Mouse (Mus musculus): ENCODE measurements at regions not wholly inside any gene's neighbourhood (a gene's known extent, or its start where the extent isn't known, plus 50 kb on each side); places are given as distances from the start of the nearest gene placed in this dataset.

DNA sequence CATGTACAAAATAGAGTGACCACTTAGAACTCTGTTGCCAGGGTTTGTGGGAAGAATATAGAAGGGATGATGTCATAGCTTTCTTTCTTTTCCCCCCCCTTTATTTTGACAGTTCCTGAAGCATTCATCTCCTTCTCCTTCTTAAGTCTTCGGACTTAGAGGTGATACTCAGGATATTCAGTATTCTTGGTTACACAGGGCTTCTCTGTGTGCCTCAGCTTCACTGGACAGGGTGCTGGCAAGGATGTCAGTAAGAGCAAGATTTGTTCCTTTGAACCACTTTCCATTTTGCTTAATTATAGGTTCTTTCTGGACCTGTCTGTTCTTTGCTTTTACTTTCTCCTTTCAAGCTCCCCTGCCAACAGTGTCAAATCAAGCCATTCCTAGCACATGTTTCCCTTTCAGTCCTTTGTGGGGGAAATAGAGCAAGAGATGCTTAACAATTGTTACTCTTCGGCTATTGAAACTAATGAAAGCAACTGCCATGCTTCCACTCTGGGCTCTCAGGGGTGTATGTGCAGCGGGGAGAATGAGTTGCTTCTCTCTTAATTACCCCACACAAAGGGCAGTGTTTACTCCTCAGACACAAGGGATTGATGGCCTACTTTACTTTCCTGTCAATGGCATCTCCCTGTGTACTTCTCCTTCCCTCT, 422.8 kb downstream of the Flrt2 start:
- H3K9ac ChIP-seq (replicated peaks; ENCODE audit: low read depth, low read length), result no peak overlapping the region
- ATAC-seq (ENCODE audit: insufficient read depth, low read depth), result no peak
- no peaks in the 10 kb centered on the region for H3K4me1 ChIP-seq (ENCODE audit: control insufficient read depth, insufficient read depth)
- H3K9me3 ChIP-seq (replicated peaks; ENCODE audit: control insufficient read depth, low read length), result no peaks in the 10 kb centered on the region
- DNase-seq (ENCODE audit: low spot score), result no peak
- no peak overlapping the region for H3K4me3 ChIP-seq (ENCODE audit: low read depth, low read length)
- H3K4me2 ChIP-seq (ENCODE audit: low read depth, low read length), result no peak overlapping the region
- TF ChIP-seq EP300 (IDR thresholded peaks at IDR 0.05; ENCODE audit: low read depth) (no peak), CTCF (IDR thresholded peaks at IDR 0.05; ENCODE audit: low read depth) (no peak)
- WGBS, result 67% methylated on average over 3 of the region's 3 CpGs
- H3K27ac ChIP-seq (ENCODE audit: low read depth), result no peak overlapping the region
- H3K27me3 ChIP-seq (ENCODE audit: control insufficient read depth, insufficient read depth, low read length), result no peaks in the 10 kb centered on the region
- H3K36me3 ChIP-seq (replicated peaks; ENCODE audit: control insufficient read depth, insufficient read depth, low read length), result no peaks in the 10 kb centered on the region

DNA sequence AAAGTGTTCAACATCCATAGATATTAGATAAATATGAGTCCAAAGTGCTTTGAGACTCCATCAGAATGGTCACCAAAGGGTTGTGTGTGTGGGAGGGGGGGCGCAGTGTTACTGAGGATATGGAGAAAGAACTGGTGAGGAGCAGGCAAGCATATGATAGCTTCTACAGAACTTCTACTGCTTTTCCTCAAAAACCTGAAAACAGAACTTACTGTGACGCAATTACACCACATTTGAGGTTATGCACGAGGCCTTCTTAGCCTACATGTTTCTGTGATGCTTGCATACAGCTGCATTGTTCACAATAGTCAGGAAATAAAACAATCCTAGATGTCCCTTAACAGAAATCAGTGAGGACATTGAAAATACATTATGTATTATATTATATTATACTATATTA, 425.5 kb downstream of the Flrt2 start:
- DNase-seq (ENCODE audit: low spot score) (no peak), ATAC-seq (ENCODE audit: insufficient read depth, low read depth) (no peak)
- Histone ChIP-seq H3K4me1 (ENCODE audit: control insufficient read depth, insufficient read depth) (no peaks in the 10 kb centered on the region), H3K4me3 (ENCODE audit: low read depth, low read length) (no peak overlapping the region), H3K9me3 (replicated peaks; ENCODE audit: control insufficient read depth, low read length) (no peaks in the 10 kb centered on the region), H3K36me3 (replicated peaks; ENCODE audit: control insufficient read depth, insufficient read depth, low read length) (no peaks in the 10 kb centered on the region), H3K27me3 (ENCODE audit: control insufficient read depth, insufficient read depth, low read length) (no peaks in the 10 kb centered on the region), H3K9ac (replicated peaks; ENCODE audit: low read depth, low read length) (no peak overlapping the region), H3K27ac (ENCODE audit: low read depth) (no peak overlapping the region), H3K4me2 (ENCODE audit: low read depth, low read length) (no peak overlapping the region)
- WGBS, result 70% methylated on average over 3 of the region's 3 CpGs
- no peak for TF ChIP-seq EP300 (IDR thresholded peaks at IDR 0.05; ENCODE audit: low read depth)
- TF ChIP-seq CTCF (IDR thresholded peaks at IDR 0.05; ENCODE audit: low read depth), result no peak

DNA sequence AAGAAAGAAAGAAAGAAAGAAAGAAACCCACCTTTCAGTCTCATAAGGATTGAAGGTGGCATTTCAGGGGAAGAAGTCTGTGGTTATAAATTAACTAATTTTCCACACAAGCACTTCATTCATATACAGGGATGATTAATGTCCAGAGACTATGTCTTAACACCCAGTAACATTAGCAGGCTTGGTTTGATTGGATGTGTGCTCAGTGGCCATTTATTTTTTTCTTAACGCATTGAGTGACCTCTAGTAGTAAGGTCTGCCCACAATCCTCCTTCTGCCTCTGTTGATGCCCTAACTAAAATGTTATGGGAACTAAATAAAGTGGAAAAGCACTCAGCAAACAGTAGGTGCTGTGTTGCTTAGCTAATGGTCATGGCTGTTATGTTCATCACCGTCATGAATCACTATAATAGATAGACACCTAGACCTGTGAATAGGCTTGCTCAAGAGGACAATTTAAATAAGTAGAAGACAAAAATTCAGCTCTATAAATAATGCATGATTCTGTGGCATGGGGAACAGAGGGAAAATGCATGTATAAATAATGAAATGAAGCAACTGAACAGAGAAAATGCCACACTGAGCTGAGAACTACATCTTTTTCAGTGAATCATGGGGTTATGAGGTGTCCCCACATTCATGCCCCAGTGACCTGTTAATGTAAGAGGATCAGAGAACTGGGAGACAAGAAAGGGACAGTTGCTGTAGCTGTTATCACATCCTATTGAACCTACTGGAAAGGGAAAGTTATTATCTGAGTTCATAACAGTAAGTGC, 432.3 kb downstream of the Flrt2 start:
- no peaks in the 10 kb centered on the region for H3K36me3 ChIP-seq (replicated peaks; ENCODE audit: control insufficient read depth, insufficient read depth, low read length)
- no peak overlapping the region for H3K9ac ChIP-seq (replicated peaks; ENCODE audit: low read depth, low read length)
- no peak overlapping the region for H3K27ac ChIP-seq (ENCODE audit: low read depth)
- H3K27me3 ChIP-seq (ENCODE audit: control insufficient read depth, insufficient read depth, low read length), result no peaks in the 10 kb centered on the region
- no peak overlapping the region for H3K4me3 ChIP-seq (ENCODE audit: low read depth, low read length)
- no peak for DNase-seq (ENCODE audit: low spot score)
- H3K9me3 ChIP-seq (replicated peaks; ENCODE audit: control insufficient read depth, low read length), result no peaks in the 10 kb centered on the region
- no peak for TF ChIP-seq CTCF (IDR thresholded peaks at IDR 0.05; ENCODE audit: low read depth)
- no peak for TF ChIP-seq EP300 (IDR thresholded peaks at IDR 0.05; ENCODE audit: low read depth)
- no peak for ATAC-seq (ENCODE audit: insufficient read depth, low read depth)
- WGBS, result 81% methylated on average over 2 of the region's 2 CpGs
- no peaks in the 10 kb centered on the region for H3K4me1 ChIP-seq (ENCODE audit: control insufficient read depth, insufficient read depth)
- no peak overlapping the region for H3K4me2 ChIP-seq (ENCODE audit: low read depth, low read length)

DNA sequence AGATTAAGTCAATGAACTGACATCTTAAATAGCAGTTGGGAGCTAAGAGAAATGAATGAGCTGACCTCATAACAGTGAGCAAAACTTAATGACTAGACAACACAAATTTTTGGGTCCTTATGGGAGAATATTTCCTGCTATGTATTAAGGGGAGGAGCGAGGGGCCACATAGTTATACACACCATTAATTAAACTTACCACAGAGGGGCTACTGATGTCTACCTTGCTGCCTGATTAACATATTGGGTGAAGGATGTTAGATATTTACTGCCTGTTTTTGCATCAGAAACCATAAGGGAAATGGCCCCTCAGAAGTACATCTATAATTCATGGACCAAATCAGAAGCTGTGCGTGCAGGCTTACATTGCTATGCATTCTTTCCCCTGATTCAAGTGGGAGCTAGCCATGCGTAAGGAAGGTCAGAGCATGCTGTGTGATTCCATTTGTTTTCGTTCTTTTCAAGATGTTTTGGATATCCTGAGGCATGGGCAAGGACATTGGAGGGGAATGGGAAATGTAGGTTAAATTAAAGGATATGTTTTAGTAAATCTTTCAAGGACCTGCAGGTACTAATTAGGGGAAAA, 437.9 kb downstream of the Flrt2 start:
- TF ChIP-seq CTCF (IDR thresholded peaks at IDR 0.05; ENCODE audit: low read depth), result no peak
- TF ChIP-seq EP300 (IDR thresholded peaks at IDR 0.05; ENCODE audit: low read depth), result no peak
- H3K4me3 ChIP-seq (ENCODE audit: low read depth, low read length), result no peak overlapping the region
- DNase-seq (ENCODE audit: low spot score) (no peak), ATAC-seq (ENCODE audit: insufficient read depth, low read depth) (no peak)
- 79% methylated on average over 4 of the region's 4 CpGs for WGBS
- H3K27ac ChIP-seq (ENCODE audit: low read depth), result no peak overlapping the region
- no peaks in the 10 kb centered on the region for H3K27me3 ChIP-seq (ENCODE audit: control insufficient read depth, insufficient read depth, low read length)
- H3K4me1 ChIP-seq (ENCODE audit: control insufficient read depth, insufficient read depth), result no peaks in the 10 kb centered on the region
- H3K9ac ChIP-seq (replicated peaks; ENCODE audit: low read depth, low read length), result no peak overlapping the region
- H3K9me3 ChIP-seq (replicated peaks; ENCODE audit: control insufficient read depth, low read length), result no peaks in the 10 kb centered on the region
- H3K4me2 ChIP-seq (ENCODE audit: low read depth, low read length), result no peak overlapping the region
- no peaks in the 10 kb centered on the region for H3K36me3 ChIP-seq (replicated peaks; ENCODE audit: control insufficient read depth, insufficient read depth, low read length)

DNA sequence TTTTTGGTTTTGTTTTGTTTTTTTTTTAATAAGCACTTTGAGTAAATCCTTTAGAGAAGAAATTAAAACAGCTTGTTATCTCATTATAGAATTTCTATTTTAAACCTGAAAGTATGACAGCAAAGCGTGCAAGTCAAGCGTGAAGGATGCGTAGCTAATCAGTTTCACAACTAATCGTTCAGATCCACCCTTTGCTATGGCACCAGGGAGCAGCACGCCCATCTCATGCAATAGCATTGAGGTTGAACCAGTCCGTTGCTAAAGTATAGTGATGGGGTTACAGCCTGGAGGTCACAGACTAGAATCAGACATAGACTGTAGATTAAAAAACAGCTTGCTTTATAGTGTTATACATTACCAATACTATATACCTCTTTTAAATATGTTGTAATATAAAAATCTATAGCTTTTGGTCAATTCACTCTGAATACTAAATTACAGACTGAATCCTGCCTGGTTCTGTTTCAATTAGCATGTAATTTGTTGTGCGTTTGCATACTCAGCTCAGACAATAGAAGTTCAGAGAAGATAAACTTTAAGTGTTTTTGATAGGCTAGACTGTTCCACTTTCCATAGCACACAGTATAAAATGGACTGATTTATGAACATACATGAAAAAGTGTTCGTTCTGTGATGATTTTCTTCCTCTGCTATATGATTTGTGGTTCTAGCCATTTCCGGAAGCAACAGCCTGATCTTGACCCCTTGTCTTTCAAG, 438.9 kb downstream of the Flrt2 start:
- H3K27ac ChIP-seq (ENCODE audit: low read depth), result no peak overlapping the region
- ATAC-seq (ENCODE audit: insufficient read depth, low read depth), result no peak
- H3K4me2 ChIP-seq (ENCODE audit: low read depth, low read length), result no peak overlapping the region
- TF ChIP-seq EP300 (IDR thresholded peaks at IDR 0.05; ENCODE audit: low read depth), result no peak
- TF ChIP-seq CTCF (IDR thresholded peaks at IDR 0.05; ENCODE audit: low read depth), result no peak
- H3K4me1 ChIP-seq (ENCODE audit: control insufficient read depth, insufficient read depth), result no peaks in the 10 kb centered on the region
- H3K27me3 ChIP-seq (ENCODE audit: control insufficient read depth, insufficient read depth, low read length), result no peaks in the 10 kb centered on the region
- WGBS, result 86% methylated on average over 9 of the region's 9 CpGs
- no peaks in the 10 kb centered on the region for H3K9me3 ChIP-seq (replicated peaks; ENCODE audit: control insufficient read depth, low read length)
- no peaks in the 10 kb centered on the region for H3K36me3 ChIP-seq (replicated peaks; ENCODE audit: control insufficient read depth, insufficient read depth, low read length)
- no peak for DNase-seq (ENCODE audit: low spot score)
- no peak overlapping the region for H3K4me3 ChIP-seq (ENCODE audit: low read depth, low read length)
- no peak overlapping the region for H3K9ac ChIP-seq (replicated peaks; ENCODE audit: low read depth, low read length)
